Mouse (Mus musculus) liver, postnatal 0 days (tissue): ENCODE data around the gene Mrpl58. TPM values are rescaled to one million over a fixed set of nuclear protein-coding genes. Genes with fewer than 3 reads are reported as not detected.

Source experiments
- ATAC-seq: fragments of 200-750 bp; cut with Nextera tagmentation; 2 replicates; pipeline ENCODE4 v1.8.0; 2017; ENCODE audit warnings: mild to moderate bottlenecking, moderate library complexity
- DNase-seq: peaks from one replicate; pipeline ENCODE4 v3.0.0-alpha.2; 2016
- H3K27ac ChIP-seq: fragments of 300-500 bp; sonication (generic); 2 replicates; pipeline ENCODE4 v1.5.1; 2014; ENCODE audit warnings: antibody characterized with exemption, moderate library complexity, mild to moderate bottlenecking, low read depth
- H3K27me3 ChIP-seq: fragments of 300-500 bp; sonication (generic); 2 replicates; pipeline ENCODE4 v1.6.1; 2014; ENCODE audit warnings: low read length, control low read depth, mixed read lengths; ENCODE audit not compliant: insufficient read depth
- H3K36me3 ChIP-seq: fragments of 300-500 bp; sonication (generic); replicated peaks from 2 replicates; pipeline ENCODE4 v1.6.1; 2014; ENCODE audit warnings: mild to moderate bottlenecking, control low read depth, low read length, moderate library complexity, mixed read lengths; ENCODE audit not compliant: insufficient read depth
- H3K4me1 ChIP-seq: fragments of 300-500 bp; sonication (generic); 2 replicates; pipeline ENCODE4 v1.6.1; 2014; ENCODE audit warnings: antibody characterized with exemption, mild to moderate bottlenecking, control low read depth; ENCODE audit not compliant: insufficient read depth
- H3K4me2 ChIP-seq: fragments of 300-500 bp; sonication (generic); 2 replicates; pipeline ENCODE4 v1.6.1; 2014; ENCODE audit warnings: low read depth, mild to moderate bottlenecking, low read length, moderate library complexity, mixed read lengths
- H3K4me3 ChIP-seq: fragments of 300-500 bp; sonication (generic); 2 replicates; pipeline ENCODE4 v1.5.1; 2014; ENCODE audit warnings: low read depth, low read length
- H3K9ac ChIP-seq: fragments of 300-500 bp; sonication (generic); replicated peaks from 2 replicates; pipeline ENCODE4 v1.6.1; 2014; ENCODE audit warnings: mild to moderate bottlenecking, moderate library complexity
- H3K9me3 ChIP-seq: fragments of 300-500 bp; sonication (generic); 2 replicates; pipeline ENCODE4 v1.6.1; 2016; ENCODE audit warnings: mild to moderate bottlenecking, control low read depth, low read length, mixed read lengths
- CTCF ChIP-seq: sonication (generic); IDR thresholded peaks from 2 replicates; pipeline ENCODE4 v1.5.1; 2016; ENCODE audit warnings: antibody characterized with exemption, low read depth
- EP300 ChIP-seq: IDR thresholded peaks from 2 replicates; pipeline ENCODE4 v1.6.1; 2016; ENCODE audit warnings: antibody characterized with exemption, low read depth, mild to moderate bottlenecking
- WGBS: fragments of 180-500 bp; shearing (Covaris S2); extraction: QIAGEN DNeasy Blood & Tissue Kit; methylation state at CpG from one replicate; pipeline ENCODE4 v1.1.7; 2014; ENCODE audit not compliant: insufficient replicate concordance; 5-methylcytosine and 5-hydroxymethylcytosine counted together
- polyA plus RNA-seq: library from polyadenylated mRNA; unstranded; fragments of >200 nt; fragmentation: Nextera tagmentation; extraction: Ambion mirVana; gene quantifications from 2 replicates; pipeline ENCODE4 v1.2.1, GENCODE M21; 2015

Gene Mrpl58
- polyA plus RNA-seq, 1 experiment from 2014 or later: 88.0 TPM

- no peak overlapping the region for H3K9ac ChIP-seq
- no peak overlapping the region for H3K4me2 ChIP-seq
- H3K9me3 ChIP-seq: no peaks in the 10 kb centered on the region
- H3K27ac ChIP-seq: no peak overlapping the region
- TF ChIP-seq EP300: no peak
- TF ChIP-seq CTCF: no peak
- no peak for DNase-seq
- peaks cover 46% of the 10 kb centered on the region for H3K27me3 ChIP-seq
- H3K4me3 ChIP-seq: no peak overlapping the region
- no peak for ATAC-seq
- no peaks in the 10 kb centered on the region for H3K36me3 ChIP-seq
- WGBS: 28% methylated on average over 2 of the region's 2 CpGs
- peaks cover 5% of the 10 kb centered on the region for H3K4me1 ChIP-seq
These were observed 30.8 kb upstream of the Mrpl58 start for GRCm38 (mm10) chr11:115372737-115373136.

GRCm38 (mm10) chr11:115373805-115374694 lies 29.5 kb upstream of the Mrpl58 start:
- Histone ChIP-seq H3K36me3 (no peaks in the 10 kb centered on the region), H3K27me3 (peaks cover 38% of the 10 kb centered on the region), H3K4me1 (peaks cover 5% of the 10 kb centered on the region), H3K9ac (no peak overlapping the region; the same call in 1 of the 2 replicates), H3K4me2 (peak overlapping the region; percentile 62), H3K9me3 (no peaks in the 10 kb centered on the region), H3K27ac (no peak overlapping the region), H3K4me3 (peak overlapping the region; percentile 17; the same call in 1 of the 2 replicates)
- no peak for TF ChIP-seq CTCF
- 4% methylated on average over 30 of the region's 30 CpGs for WGBS
- ATAC-seq: peak; percentile 75
- peak; percentile 57 for DNase-seq

DNA sequence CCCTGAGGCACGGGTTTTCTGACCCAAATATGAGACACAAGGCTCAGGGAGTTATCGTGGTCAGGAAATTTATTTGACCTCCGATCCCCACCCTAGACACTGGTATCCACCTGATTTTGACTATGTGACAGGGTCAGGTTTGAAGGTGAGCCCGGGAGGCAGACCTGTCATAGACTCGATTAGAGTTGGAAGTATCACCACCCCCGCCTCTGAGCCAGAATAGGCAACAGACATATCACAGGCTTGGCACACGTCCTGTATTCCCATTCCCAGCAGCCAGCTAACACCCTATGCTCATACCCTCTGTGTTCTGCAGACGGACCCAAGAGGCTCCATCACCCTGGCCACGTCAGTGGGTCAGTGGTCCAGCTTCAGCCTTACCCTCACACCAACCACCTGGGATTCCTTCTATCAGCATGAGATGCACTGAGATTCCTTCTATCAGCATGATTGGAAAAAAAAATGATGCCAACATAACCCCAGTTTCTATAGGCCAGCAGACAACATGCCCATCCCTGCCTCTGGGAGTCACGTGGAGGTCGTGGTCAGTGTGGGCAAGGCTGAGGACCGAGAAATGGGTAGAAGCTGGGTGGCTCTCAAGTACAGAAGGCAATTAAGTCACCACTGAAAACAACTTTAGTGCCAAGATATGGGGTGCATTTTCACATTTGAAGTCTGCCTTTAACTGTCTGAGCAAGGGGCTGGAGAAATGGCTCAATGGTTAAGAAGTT lies 28.7 kb upstream of the Mrpl58 start:
- Histone ChIP-seq H3K4me2 (peak overlapping the region; percentile 62; the same call in 1 of the 2 replicates), H3K9ac (no peak overlapping the region), H3K4me3 (0 out of 2 replicates have a peak overlapping the region, but pooled peaks have one; percentile 17), H3K36me3 (no peaks in the 10 kb centered on the region), H3K27me3 (peaks cover 38% of the 10 kb centered on the region), H3K4me1 (peaks cover 5% of the 10 kb centered on the region), H3K9me3 (no peaks in the 10 kb centered on the region), H3K27ac (no peak overlapping the region)
- 57% methylated on average over 12 of the region's 12 CpGs for WGBS
- ATAC-seq (no peak), DNase-seq (no peak)
- TF ChIP-seq EP300 (no peak), CTCF (no peak)

DNA sequence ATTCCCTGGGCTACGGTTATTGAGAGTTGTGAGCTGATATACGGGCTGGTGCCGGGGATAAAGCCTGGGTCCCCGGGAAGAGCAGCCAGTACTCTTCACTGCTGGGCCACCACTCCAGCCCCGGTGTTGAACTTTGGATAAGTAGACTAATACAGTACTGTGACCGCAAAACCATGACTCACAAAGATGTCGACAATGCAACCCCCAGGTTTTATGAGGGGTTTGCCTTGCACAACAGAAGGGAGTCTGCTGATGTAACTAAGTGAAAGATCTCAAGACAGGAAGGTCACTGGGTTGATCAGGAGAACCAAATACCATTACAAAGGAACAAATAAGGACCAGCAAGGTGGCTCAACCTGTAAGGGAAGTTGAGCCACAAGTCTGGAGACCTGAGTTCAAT lies 26.8 kb upstream of the Mrpl58 start:
- Histone ChIP-seq H3K4me2 (no peak overlapping the region), H3K27me3 (peaks cover 46% of the 10 kb centered on the region), H3K4me1 (peaks cover 5% of the 10 kb centered on the region), H3K36me3 (no peaks in the 10 kb centered on the region), H3K4me3 (no peak overlapping the region), H3K27ac (no peak overlapping the region), H3K9ac (no peak overlapping the region), H3K9me3 (no peaks in the 10 kb centered on the region)
- no peak for DNase-seq
- ATAC-seq: no peak
- TF ChIP-seq EP300 (no peak), CTCF (no peak)
- WGBS: 56% methylated on average over 7 of the region's 7 CpGs

GRCm38 (mm10) chr11:115377254-115377653 lies 26.3 kb upstream of the Mrpl58 start:
- peaks cover 51% of the 10 kb centered on the region for H3K27me3 ChIP-seq
- no peak for ATAC-seq
- TF ChIP-seq EP300: no peak
- no peak for TF ChIP-seq CTCF

DNA sequence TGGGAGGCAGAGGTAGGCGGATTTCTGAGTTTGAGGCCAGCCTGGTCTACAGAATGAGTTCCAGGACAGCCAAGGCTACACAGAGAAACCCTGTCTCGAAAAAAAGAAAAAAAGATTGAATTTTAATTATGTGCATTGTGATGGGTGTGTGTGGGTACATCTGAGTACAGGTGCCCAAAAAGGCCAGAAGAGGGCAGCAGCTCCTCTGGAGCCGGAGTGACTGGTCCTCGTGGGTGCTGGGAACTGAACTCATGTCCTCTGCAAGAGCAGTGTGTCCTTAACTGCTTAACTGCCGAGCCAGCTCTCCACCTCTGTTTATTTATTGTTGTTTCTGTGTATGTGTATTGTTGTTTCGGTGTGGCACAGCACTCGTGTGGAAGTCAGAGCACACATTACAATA lies 25.7 kb upstream of the Mrpl58 start:
- Histone ChIP-seq H3K4me2 (no peak overlapping the region), H3K36me3 (no peaks in the 10 kb centered on the region), H3K27ac (no peak overlapping the region), H3K4me1 (peaks cover 5% of the 10 kb centered on the region), H3K9ac (no peak overlapping the region), H3K27me3 (peaks cover 57% of the 10 kb centered on the region), H3K9me3 (no peaks in the 10 kb centered on the region), H3K4me3 (no peak overlapping the region)
- TF ChIP-seq EP300 (no peak), CTCF (0 out of 2 replicates have a peak, but pooled peaks have one; percentile 2)
- WGBS: 81% methylated on average over 7 of the region's 7 CpGs
- no peak for ATAC-seq
- DNase-seq: no peak

More at GRCm38 (mm10) chr11:115377254-115377653, 26.3 kb upstream of the Mrpl58 start:
- H3K36me3 ChIP-seq: no peaks in the 10 kb centered on the region
- H3K9ac ChIP-seq: no peak overlapping the region
- peaks cover 5% of the 10 kb centered on the region for H3K4me1 ChIP-seq
- no peak overlapping the region for H3K27ac ChIP-seq
- no peak for DNase-seq
- H3K9me3 ChIP-seq: no peaks in the 10 kb centered on the region
- no peak overlapping the region for H3K4me2 ChIP-seq
- WGBS: 79% methylated on average over 4 of the region's 4 CpGs
- no peak overlapping the region for H3K4me3 ChIP-seq
